In the genomic region with DNA sequence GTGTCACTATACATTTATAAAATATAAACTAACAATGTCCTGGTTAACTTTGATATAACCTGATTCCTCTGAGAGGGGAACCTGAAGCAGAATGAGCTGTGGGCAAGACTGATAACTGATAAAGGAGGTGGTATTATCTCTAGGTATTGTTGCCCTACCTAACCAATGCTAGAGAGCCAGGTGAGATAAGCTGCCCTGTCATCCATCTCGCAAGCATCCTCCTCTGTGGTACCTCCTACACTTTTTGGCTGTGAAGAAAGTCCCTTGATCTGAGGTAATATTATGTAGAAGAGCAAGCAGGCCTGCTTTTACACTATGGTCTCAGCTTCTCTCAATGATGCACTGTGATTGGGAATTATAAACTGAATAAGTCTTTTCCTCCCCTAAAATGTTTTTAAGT, we compare ENCODE assay signal across 25 mouse cellular contexts.
"Had no signal": no experiment of that assay in that cellular context is flagged by ENCODE, and none has a peak within 500 bp of the region (broad histone marks: within the 10 kb centered on the region; RNA-seq: fewer than 3 reads in every experiment).

No protein-coding gene starts in this region.

- H3K27me3 ChIP-seq: heart, embryonic 13.5 days; heart, embryonic 15.5 days; intestine, embryonic 15.5 days; liver, embryonic 13.5 days; liver, embryonic 15.5 days had no signal

- H3K4me2 ChIP-seq: heart, embryonic 11.5 days; heart, embryonic 13.5 days; heart, embryonic 15.5 days; hindbrain, embryonic 14.5 days; intestine, embryonic 15.5 days; limb, embryonic 12.5 days; liver, embryonic 11.5 days; liver, embryonic 13.5 days; liver, embryonic 15.5 days had no signal

- H3K36me3 ChIP-seq: heart, embryonic 13.5 days; heart, embryonic 15.5 days; intestine, embryonic 15.5 days; limb, embryonic 10.5 days; limb, embryonic 12.5 days; liver, embryonic 13.5 days; liver, embryonic 15.5 days had no signal

- H3K9me3 ChIP-seq: heart, embryonic 13.5 days; heart, embryonic 15.5 days; intestine, embryonic 15.5 days; limb, embryonic 10.5 days; limb, embryonic 12.5 days; liver, embryonic 13.5 days; liver, embryonic 15.5 days had no signal

- ATAC-seq: hindbrain, embryonic 16.5 days had no signal

- DNase-seq: gastrocnemius, adult 2 months; gastrocnemius, postnatal 10 days; gastrocnemius, postnatal 25 days; heart, postnatal 14 days; heart, postnatal 36 days; kidney, adult 18-20 months; kidney, adult 8-10 months; kidney, postnatal 10 days; kidney, postnatal 25 days; kidney, postnatal 4 days; layer of hippocampus, adult 9-11 months; layer of hippocampus, postnatal 36 days; liver; liver, embryonic 13.5 days had no signal

- H3K9ac ChIP-seq: heart, embryonic 13.5 days; heart, embryonic 15.5 days; hindbrain, embryonic 14.5 days; intestine, embryonic 15.5 days; limb, embryonic 12.5 days; liver, embryonic 13.5 days; liver, embryonic 15.5 days had no signal

- H3K27ac ChIP-seq: gastrocnemius, adult 2 months; heart, embryonic 13.5 days; heart, embryonic 15.5 days; hindbrain, embryonic 14.5 days; intestine, embryonic 15.5 days; left cerebral cortex, adult 2 months; limb, embryonic 10.5 days; limb, embryonic 12.5 days; liver, embryonic 13.5 days; liver, embryonic 15.5 days had no signal

- H3K4me1 ChIP-seq: intestine, embryonic 15.5 days; limb, embryonic 12.5 days had no signal

- H3K4me3 ChIP-seq: gastrocnemius, adult 2 months; heart, embryonic 13.5 days; heart, embryonic 15.5 days; intestine, embryonic 15.5 days; left cerebral cortex, adult 2 months; limb, embryonic 10.5 days; limb, embryonic 12.5 days; liver, embryonic 13.5 days; liver, embryonic 15.5 days had no signal
